Mouse (Mus musculus): ENCODE data around the gene Btd. TPM values are rescaled to one million over a fixed set of nuclear protein-coding genes. Genes with fewer than 3 reads are reported as not detected.

Gene Btd
- total and polyA plus RNA-seq, 3 experiments, result 10.7 to 19.1 (median 10.8) TPM

DNA sequence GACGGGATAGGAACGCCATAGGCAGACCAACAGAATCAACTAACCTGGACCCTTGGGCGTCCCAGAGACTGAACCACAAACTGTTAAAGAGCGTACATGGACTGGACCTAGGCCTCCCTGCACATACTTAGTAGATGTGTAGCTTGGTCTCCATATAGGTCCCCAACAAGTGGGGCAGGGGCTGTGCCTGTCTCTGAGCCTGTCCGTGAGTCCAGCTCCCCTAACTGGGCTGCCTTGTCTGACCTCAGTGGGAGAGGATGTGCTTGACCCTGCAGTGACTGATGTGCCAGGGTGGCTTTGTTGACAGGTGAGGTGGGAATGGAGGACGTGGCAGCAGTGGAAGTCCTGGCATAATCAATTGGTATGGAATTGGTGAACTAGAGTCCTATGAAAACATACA, 51.7 kb downstream of the Btd start:
- 92% methylated on average over 6 of the region's 6 CpGs for WGBS
- DNase-seq, result no peak
- H3K79me2 ChIP-seq (replicated peaks; ENCODE audit: control insufficient read depth, insufficient read depth, low read length), result no peaks in the 10 kb centered on the region
- intact Hi-C loops (cut with DNase I), result no loop called here
- H3K4me3 ChIP-seq, result no peak overlapping the region
- TF ChIP-seq EP300 (IDR thresholded peaks at IDR 0.05; ENCODE audit: insufficient read depth, low read depth, low read length) (no peak), CTCF (IDR thresholded peaks at IDR 0.05) (no peak), POLR2A (IDR thresholded peaks at IDR 0.05; ENCODE audit: insufficient read depth, low read depth, low read length) (no peak)
- no peaks in the 10 kb centered on the region for H3K27me3 ChIP-seq (ENCODE audit: control insufficient read depth, insufficient read depth, low read length)
- peaks cover 3% of the 10 kb centered on the region for H3K4me1 ChIP-seq (ENCODE audit: control insufficient read depth, insufficient read depth, low read length)
- no peak overlapping the region for H3K27ac ChIP-seq
- no peaks in the 10 kb centered on the region for H3K36me3 ChIP-seq (ENCODE audit: control insufficient read depth, insufficient read depth, low read length)
- H3K9ac ChIP-seq (ENCODE audit: low read depth, low read length), result no peak overlapping the region

DNA sequence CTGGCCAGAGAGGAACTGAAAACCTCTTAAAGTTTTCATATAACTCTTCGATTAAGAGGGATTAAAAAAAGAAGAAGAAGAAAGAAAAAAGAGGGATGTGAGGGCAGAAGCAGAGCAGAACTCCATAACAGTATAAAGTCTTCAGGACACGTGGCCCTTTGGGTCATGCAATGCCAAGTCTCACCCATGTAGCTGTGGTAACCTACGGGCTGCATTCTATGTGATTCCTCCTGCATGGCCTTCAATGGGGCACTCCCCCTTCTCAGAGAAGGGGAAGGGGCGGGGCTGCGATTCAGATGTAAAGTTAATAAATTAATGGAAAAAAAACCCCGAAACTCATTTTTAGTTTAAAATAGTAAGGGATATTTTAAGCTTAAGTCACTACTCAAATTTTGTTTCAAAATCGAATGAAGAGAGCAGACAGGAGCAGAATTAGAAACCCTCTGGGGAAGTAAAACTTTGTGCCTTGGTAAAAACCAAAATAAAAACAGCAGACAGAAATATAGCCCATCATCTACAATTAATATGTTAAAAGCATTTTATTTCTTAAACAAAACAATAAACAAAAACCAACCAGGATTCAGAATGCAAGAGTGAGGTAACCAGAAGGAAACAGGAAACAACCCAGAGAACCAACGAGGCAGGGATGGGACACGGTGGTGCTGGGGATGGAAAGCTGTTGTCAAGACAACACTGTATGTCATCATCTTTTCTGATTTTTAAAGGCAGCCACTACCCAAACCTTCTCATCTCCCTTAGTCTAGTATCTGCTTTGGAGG, 55.6 kb downstream of the Btd start:
- Histone ChIP-seq H3K36me3 (ENCODE audit: control insufficient read depth, insufficient read depth, low read length) (no peaks in the 10 kb centered on the region), H3K79me2 (replicated peaks; ENCODE audit: control insufficient read depth, insufficient read depth, low read length) (no peaks in the 10 kb centered on the region), H3K9ac (ENCODE audit: low read depth, low read length) (no peak overlapping the region), H3K27ac (peak overlapping the region; percentile 72; the same call in 1 of the 2 replicates), H3K4me1 (ENCODE audit: control insufficient read depth, insufficient read depth, low read length) (peaks cover 3% of the 10 kb centered on the region), H3K27me3 (ENCODE audit: control insufficient read depth, insufficient read depth, low read length) (no peaks in the 10 kb centered on the region), H3K4me3 (no peak overlapping the region)
- no peak for DNase-seq
- intact Hi-C loops (cut with DNase I), result loop anchor here (5.0 kb wide), 2 partner anchors 39 to 46 kb away; no protein-coding TSS in a partner anchor
- no peak for TF ChIP-seq EP300 (IDR thresholded peaks at IDR 0.05; ENCODE audit: insufficient read depth, low read depth, low read length)
- TF ChIP-seq POLR2A (IDR thresholded peaks at IDR 0.05; ENCODE audit: insufficient read depth, low read depth, low read length), result no peak
- TF ChIP-seq CTCF (IDR thresholded peaks at IDR 0.05), result no peak
- WGBS, result 71% methylated on average over 9 of the region's 9 CpGs

GRCm38 (mm10) chr14:31696985-31697303, 56.1 kb downstream of the Btd start:
- H3K27ac ChIP-seq, result peak overlapping the region; percentile 72
- no peak overlapping the region for H3K9ac ChIP-seq (ENCODE audit: low read depth, low read length)
- H3K4me3 ChIP-seq, result no peak overlapping the region
- H3K79me2 ChIP-seq (replicated peaks; ENCODE audit: control insufficient read depth, insufficient read depth, low read length), result no peaks in the 10 kb centered on the region
- intact Hi-C loops (cut with DNase I), result loop anchor here (5.0 kb wide), 2 partner anchors 40 to 45 kb away; no protein-coding TSS in a partner anchor
- DNase-seq, result no peak
- H3K36me3 ChIP-seq (ENCODE audit: control insufficient read depth, insufficient read depth, low read length), result no peaks in the 10 kb centered on the region
- TF ChIP-seq CTCF (IDR thresholded peaks at IDR 0.05), result no peak
- no peak for TF ChIP-seq POLR2A (IDR thresholded peaks at IDR 0.05; ENCODE audit: insufficient read depth, low read depth, low read length)
- no peak for TF ChIP-seq EP300 (IDR thresholded peaks at IDR 0.05; ENCODE audit: insufficient read depth, low read depth, low read length)
- peaks cover 3% of the 10 kb centered on the region for H3K4me1 ChIP-seq (ENCODE audit: control insufficient read depth, insufficient read depth, low read length)
- H3K27me3 ChIP-seq (ENCODE audit: control insufficient read depth, insufficient read depth, low read length), result no peaks in the 10 kb centered on the region
- WGBS, result 79% methylated on average over 3 of the region's 3 CpGs

DNA sequence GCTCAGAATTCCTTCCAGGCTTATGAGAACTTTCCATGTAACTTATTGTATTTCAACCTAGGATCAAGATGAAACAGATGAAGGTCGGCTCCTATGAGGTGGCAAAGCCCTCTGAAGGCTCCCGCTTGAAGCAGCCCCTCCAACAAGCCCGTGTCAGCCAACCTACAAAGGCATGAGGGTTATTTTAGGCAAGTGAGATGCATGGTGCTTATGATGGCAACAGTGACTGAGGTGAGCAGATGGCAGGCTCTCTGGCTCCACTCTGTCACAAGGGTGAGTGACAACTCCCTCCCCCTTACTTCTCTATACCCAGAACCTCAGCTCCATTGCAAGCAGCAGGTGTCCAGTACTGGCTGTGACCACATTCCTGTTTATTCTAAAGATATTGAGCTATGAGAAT, 56.5 kb downstream of the Btd start:
- Histone ChIP-seq H3K4me3 (no peak overlapping the region), H3K4me1 (ENCODE audit: control insufficient read depth, insufficient read depth, low read length) (peaks cover 3% of the 10 kb centered on the region), H3K9ac (ENCODE audit: low read depth, low read length) (no peak overlapping the region), H3K27me3 (ENCODE audit: control insufficient read depth, insufficient read depth, low read length) (no peaks in the 10 kb centered on the region), H3K27ac (peak overlapping the region; percentile 72), H3K36me3 (ENCODE audit: control insufficient read depth, insufficient read depth, low read length) (no peaks in the 10 kb centered on the region), H3K79me2 (replicated peaks; ENCODE audit: control insufficient read depth, insufficient read depth, low read length) (no peaks in the 10 kb centered on the region)
- intact Hi-C loops (cut with DNase I), result loop anchor here (5.0 kb wide), 2 partner anchors 40 to 45 kb away; no protein-coding TSS in a partner anchor
- 67% methylated on average over 3 of the region's 3 CpGs for WGBS
- DNase-seq, result peak in 1 of 2 experiments; percentile 23
- TF ChIP-seq EP300 (IDR thresholded peaks at IDR 0.05; ENCODE audit: insufficient read depth, low read depth, low read length), result no peak

GRCm38 (mm10) chr14:31697755-31698154, 56.9 kb downstream of the Btd start:
- Histone ChIP-seq H3K36me3 (ENCODE audit: control insufficient read depth, insufficient read depth, low read length) (no peaks in the 10 kb centered on the region), H3K4me1 (ENCODE audit: control insufficient read depth, insufficient read depth, low read length) (peaks cover 3% of the 10 kb centered on the region), H3K9ac (ENCODE audit: low read depth, low read length) (no peak overlapping the region), H3K27ac (peak overlapping the region; percentile 72), H3K27me3 (ENCODE audit: control insufficient read depth, insufficient read depth, low read length) (no peaks in the 10 kb centered on the region), H3K4me3 (no peak overlapping the region), H3K79me2 (replicated peaks; ENCODE audit: control insufficient read depth, insufficient read depth, low read length) (no peaks in the 10 kb centered on the region)
- TF ChIP-seq CTCF (IDR thresholded peaks at IDR 0.05) (no peak), EP300 (IDR thresholded peaks at IDR 0.05; ENCODE audit: insufficient read depth, low read depth, low read length) (no peak), POLR2A (IDR thresholded peaks at IDR 0.05; ENCODE audit: insufficient read depth, low read depth, low read length) (no peak)
- no peak for DNase-seq
- 60% methylated on average over 4 of the region's 4 CpGs for WGBS
- intact Hi-C loops (cut with DNase I), result loop anchor here (5.0 kb wide), 2 partner anchors 40 to 45 kb away; no protein-coding TSS in a partner anchor

DNA sequence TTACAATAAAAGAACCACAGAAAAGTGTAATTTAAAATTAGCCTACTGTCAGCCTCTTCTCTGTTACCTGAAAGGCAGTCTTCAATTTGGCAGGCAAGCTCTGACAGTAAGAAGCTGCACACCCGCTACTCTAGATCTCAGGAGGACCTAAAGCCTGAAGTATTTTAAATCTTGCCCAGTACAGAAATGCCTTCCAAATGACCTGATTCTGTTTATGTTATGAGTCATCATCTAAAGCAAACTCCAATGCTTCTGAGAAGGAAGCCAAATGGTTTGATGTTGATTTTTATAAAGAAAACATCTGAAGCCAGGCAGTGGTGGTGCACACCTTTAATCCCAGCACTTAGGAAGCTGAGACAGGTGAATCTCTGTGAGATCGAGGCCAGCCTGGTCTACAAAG, 59.5 kb downstream of the Btd start:
- H3K9ac ChIP-seq (ENCODE audit: low read depth, low read length), result no peak overlapping the region
- intact Hi-C loops (cut with DNase I), result no loop called here

More for the DNA sequence above, 59.5 kb downstream of the Btd start:
- TF ChIP-seq CTCF (IDR thresholded peaks at IDR 0.05) (no peak), POLR2A (IDR thresholded peaks at IDR 0.05; ENCODE audit: insufficient read depth, low read depth, low read length) (no peak), EP300 (IDR thresholded peaks at IDR 0.05; ENCODE audit: insufficient read depth, low read depth, low read length) (no peak)
- DNase-seq, result no peak
- WGBS, result 87% methylated on average over 2 of the region's 2 CpGs
- H3K79me2 ChIP-seq (replicated peaks; ENCODE audit: control insufficient read depth, insufficient read depth, low read length), result no peaks in the 10 kb centered on the region
- no peaks in the 10 kb centered on the region for H3K27me3 ChIP-seq (ENCODE audit: control insufficient read depth, insufficient read depth, low read length)
- H3K4me1 ChIP-seq (ENCODE audit: control insufficient read depth, insufficient read depth, low read length), result peaks cover 3% of the 10 kb centered on the region
- no peak overlapping the region for H3K27ac ChIP-seq
- H3K4me3 ChIP-seq, result no peak overlapping the region
- H3K36me3 ChIP-seq (ENCODE audit: control insufficient read depth, insufficient read depth, low read length), result no peaks in the 10 kb centered on the region

Data from heart, adult 2 months (tissue).